8 mouse cellular contexts compared by ENCODE assay signal in genomic region chrX:20705083-20705402, GRCm38 (mm10). TPM values are rescaled to one million over a fixed set of nuclear protein-coding genes. Genes with fewer than 3 reads are reported as not detected.
A peak's percentile ranks its signal among the peaks of the same experiment; 100 is the strongest.
DNase-seq lines count a peak whose midpoint lies in the region; ATAC-seq lines count a peak whose summit lies in the region.

No protein-coding gene starts in this region.

- WGBS in kidney, embryonic 14.5 days, result 41% methylated on average over 3 of the region's 3 CpGs
- 30% methylated on average over 3 of the region's 3 CpGs for WGBS in embryonic facial prominence, embryonic 11.5 days
- WGBS in intestine, embryonic 14.5 days, result 24% methylated on average over 3 of the region's 3 CpGs
- 29% methylated on average over 3 of the region's 3 CpGs for WGBS in midbrain, embryonic 16.5 days

- no peak overlapping the region; the same call in 1 of the 2 replicates for H3K27ac ChIP-seq in kidney, embryonic 14.5 days (ENCODE audit: low read depth, low read length)
- H3K27ac ChIP-seq in embryonic facial prominence, embryonic 11.5 days (replicated peaks; ENCODE audit: low read depth, low read length), result no peak overlapping the region
- 0 out of 2 replicates have a peak overlapping the region, but pooled peaks have one; percentile 93 for H3K27ac ChIP-seq in intestine, embryonic 14.5 days (ENCODE audit: low read depth)
- no peak overlapping the region for H3K27ac ChIP-seq in midbrain, embryonic 16.5 days (ENCODE audit: low read length)

- intact Hi-C loops in left cerebral cortex, postnatal 4 days (cut with DNase I), result no loop called here

- no peak for ATAC-seq in kidney, embryonic 14.5 days (ENCODE audit: low FRiP score, low TSS enrichment)
- no peak for ATAC-seq in embryonic facial prominence, embryonic 11.5 days (replicated peaks; ENCODE audit: insufficient number of reproducible peaks, low FRiP score, low TSS enrichment, low read depth)
- no peak for ATAC-seq in intestine, embryonic 14.5 days (replicated peaks; ENCODE audit: low FRiP score, low TSS enrichment, low read depth)
- no peak for ATAC-seq in midbrain, embryonic 16.5 days

- no peaks in the 10 kb centered on the region for H3K36me3 ChIP-seq in kidney, embryonic 14.5 days (ENCODE audit: control insufficient read depth, insufficient read depth, low read length)
- H3K36me3 ChIP-seq in embryonic facial prominence, embryonic 11.5 days (replicated peaks; ENCODE audit: control insufficient read depth, insufficient read depth, low read depth, low read length), result no peaks in the 10 kb centered on the region
- H3K36me3 ChIP-seq in intestine, embryonic 14.5 days (ENCODE audit: control insufficient read depth, insufficient read depth, low read length), result no peaks in the 10 kb centered on the region
- H3K36me3 ChIP-seq in midbrain, embryonic 16.5 days (ENCODE audit: control insufficient read depth, insufficient read depth, low read length), result no peaks in the 10 kb centered on the region

- no peak for DNase-seq in kidney, adult 11 months
- no peak for DNase-seq in embryonic facial prominence, embryonic 11.5 days (ENCODE audit: low spot score)
- DNase-seq in intestine, embryonic 14.5 days (ENCODE audit: low spot score), result no peak
- no peak for DNase-seq in cerebellum, adult 9-10 months
- DNase-seq in thymus, postnatal 36 days, result no peak
- DNase-seq in left cerebral cortex, postnatal 4 days, result no peak

- H3K4me3 ChIP-seq in kidney, embryonic 14.5 days (ENCODE audit: low read length), result peak overlapping the region; percentile 59
- peak overlapping the region; percentile 58 for H3K4me3 ChIP-seq in embryonic facial prominence, embryonic 11.5 days (ENCODE audit: low read depth, low read length)
- peak overlapping the region; percentile 55 for H3K4me3 ChIP-seq in intestine, embryonic 14.5 days (ENCODE audit: low read depth, low read length)
- peak overlapping the region; percentile 65 for H3K4me3 ChIP-seq in midbrain, embryonic 16.5 days (ENCODE audit: low read depth, low read length)

- no peaks in the 10 kb centered on the region for H3K4me1 ChIP-seq in kidney, embryonic 14.5 days (ENCODE audit: control insufficient read depth, insufficient read depth, low read length)
- no peaks in the 10 kb centered on the region for H3K4me1 ChIP-seq in embryonic facial prominence, embryonic 11.5 days (ENCODE audit: control insufficient read depth, insufficient read depth, low read length)
- H3K4me1 ChIP-seq in intestine, embryonic 14.5 days (replicated peaks; ENCODE audit: control insufficient read depth, insufficient read depth, low read length), result no peaks in the 10 kb centered on the region
- H3K4me1 ChIP-seq in midbrain, embryonic 16.5 days (ENCODE audit: control insufficient read depth, insufficient read depth, low read length), result no peaks in the 10 kb centered on the region

- H3K4me2 ChIP-seq in kidney, embryonic 14.5 days (replicated peaks; ENCODE audit: low read depth, low read length), result peak overlapping the region; percentile 39; the same call in 1 of the 2 replicates
- peak overlapping the region; percentile 16; the same call in 1 of the 2 replicates for H3K4me2 ChIP-seq in embryonic facial prominence, embryonic 11.5 days (ENCODE audit: low read depth, low read length)
- peak overlapping the region; percentile 50 for H3K4me2 ChIP-seq in intestine, embryonic 14.5 days (ENCODE audit: low read length)
- H3K4me2 ChIP-seq in midbrain, embryonic 16.5 days (ENCODE audit: low read length), result peak overlapping the region; percentile 45

- H3K27me3 ChIP-seq in kidney, embryonic 14.5 days (ENCODE audit: control insufficient read depth, insufficient read depth, low read length), result no peaks in the 10 kb centered on the region
- no peaks in the 10 kb centered on the region for H3K27me3 ChIP-seq in embryonic facial prominence, embryonic 11.5 days (ENCODE audit: control insufficient read depth, insufficient read depth, low read length)
- H3K27me3 ChIP-seq in intestine, embryonic 14.5 days (replicated peaks; ENCODE audit: control insufficient read depth, insufficient read depth, low read length), result no peaks in the 10 kb centered on the region
- H3K27me3 ChIP-seq in midbrain, embryonic 16.5 days (ENCODE audit: control insufficient read depth, insufficient read depth, low read depth, low read length), result no peaks in the 10 kb centered on the region

- peak overlapping the region; percentile 69; the same call in 1 of the 2 replicates for H3K9ac ChIP-seq in kidney, embryonic 14.5 days (ENCODE audit: low read depth, low read length)
- no peak overlapping the region for H3K9ac ChIP-seq in embryonic facial prominence, embryonic 11.5 days (replicated peaks; ENCODE audit: low read length)
- H3K9ac ChIP-seq in intestine, embryonic 14.5 days (ENCODE audit: low read length), result peak overlapping the region; percentile 69
- no peak overlapping the region for H3K9ac ChIP-seq in midbrain, embryonic 16.5 days (ENCODE audit: low read depth, low read length)

- H3K9me3 ChIP-seq in kidney, embryonic 14.5 days (ENCODE audit: control insufficient read depth, low read length), result no peaks in the 10 kb centered on the region
- no peaks in the 10 kb centered on the region for H3K9me3 ChIP-seq in embryonic facial prominence, embryonic 11.5 days (replicated peaks; ENCODE audit: control insufficient read depth, low read length)
- H3K9me3 ChIP-seq in intestine, embryonic 14.5 days (ENCODE audit: control insufficient read depth, low read length), result no peaks in the 10 kb centered on the region
- no peaks in the 10 kb centered on the region for H3K9me3 ChIP-seq in midbrain, embryonic 16.5 days (replicated peaks; ENCODE audit: control insufficient read depth, low read length, poor library complexity, severe bottlenecking)

RNA-seq across cellular contexts. Expression of gene Usp11, which starts 1.3 kb away (rescaled TPM):
- 22.7 and 39.7 TPM in 2 replicates for polyA plus RNA-seq in kidney, embryonic 14.5 days (2014; fragmentation: Nextera tagmentation; extraction: Ambion mirVana)
- 68.2 and 70.8 TPM in 2 replicates for polyA plus RNA-seq in embryonic facial prominence, embryonic 11.5 days (2014; fragmentation: Nextera tagmentation; extraction: Ambion mirVana)
- polyA plus RNA-seq in intestine, embryonic 14.5 days (2014; fragmentation: Nextera tagmentation; extraction: Ambion mirVana), result 36.9 and 41.6 TPM in 2 replicates
- 108 and 109 TPM in 2 replicates for polyA plus RNA-seq in midbrain, embryonic 16.5 days (2015; fragmentation: Nextera tagmentation; extraction: Ambion mirVana)
- 10 to 100 TPM; 68.3 to 68.8 TPM for total RNA-seq in left cerebral cortex, postnatal 4 days (2021)

RNA-seq across cellular contexts. Expression of gene Cdk16, which starts 17.3 kb away (rescaled TPM):
- polyA plus RNA-seq in kidney, embryonic 14.5 days (2014; fragmentation: Nextera tagmentation; extraction: Ambion mirVana), result 76.7 and 80.6 TPM in 2 replicates
- 88.8 and 97.1 TPM in 2 replicates for polyA plus RNA-seq in embryonic facial prominence, embryonic 11.5 days (2014; fragmentation: Nextera tagmentation; extraction: Ambion mirVana)
- 74.6 and 81.6 TPM in 2 replicates for polyA plus RNA-seq in intestine, embryonic 14.5 days (2014; fragmentation: Nextera tagmentation; extraction: Ambion mirVana)
- polyA plus RNA-seq in midbrain, embryonic 16.5 days (2015; fragmentation: Nextera tagmentation; extraction: Ambion mirVana), result 138 and 148 TPM in 2 replicates
- total RNA-seq in left cerebral cortex, postnatal 4 days (2021), result 100 to 1,000 TPM; 214 to 232 TPM

RNA-seq across cellular contexts. Expression of gene Uba1, which starts 46.9 kb away (rescaled TPM):
- polyA plus RNA-seq in kidney, embryonic 14.5 days (2014; fragmentation: Nextera tagmentation; extraction: Ambion mirVana), result 118 and 194 TPM in 2 replicates
- 220 and 234 TPM in 2 replicates for polyA plus RNA-seq in embryonic facial prominence, embryonic 11.5 days (2014; fragmentation: Nextera tagmentation; extraction: Ambion mirVana)
- polyA plus RNA-seq in intestine, embryonic 14.5 days (2014; fragmentation: Nextera tagmentation; extraction: Ambion mirVana), result 189 and 191 TPM in 2 replicates
- 385 and 404 TPM in 2 replicates for polyA plus RNA-seq in midbrain, embryonic 16.5 days (2015; fragmentation: Nextera tagmentation; extraction: Ambion mirVana)
- total RNA-seq in left cerebral cortex, postnatal 4 days (2021), result 100 to 1,000 TPM; 593 to 599 TPM

Comparison
In these comparisons a context has a peak if more than half of its experiments do, and no peak if none do; other contexts are left out.
1. H3K9ac ChIP-seq: peak in kidney, embryonic 14.5 days (single experiment) and intestine, embryonic 14.5 days (single experiment); none in embryonic facial prominence, embryonic 11.5 days (single experiment) and midbrain, embryonic 16.5 days (single experiment).
2. Peak in every context shown above with its lines, with median percentiles within 50 percentile points of each other: H3K4me2 ChIP-seq and H3K4me3 ChIP-seq.